Mouse (Mus musculus) MEL (cell line): ENCODE measurements around the gene Hlcs. TPM values are rescaled to one million over a fixed set of nuclear protein-coding genes. Genes with fewer than 3 reads are reported as not detected.

ENCODE experiments used
- DNase-seq: peaks from one replicate; pipeline ENCODE4 v3.0.0; 2011; ENCODE audit warnings: low read depth, low spot score
- H3K27ac ChIP-seq: 2 replicates; pipeline ENCODE4 v1.5.1; 2012; ENCODE audit warnings: low read depth, mild to moderate bottlenecking, control low read depth, low read length, moderate library complexity; ENCODE audit not compliant: control insufficient read depth
- H3K27me3 ChIP-seq, 2 experiments: fragments of 150-350 bp in 1 of 2; sonication (generic) in 1 of 2; 2 replicates each; pipeline ENCODE4 v1.6.1; 2012; ENCODE audit warnings: low read length in 2 of 2, mild to moderate bottlenecking in 2 of 2, improper control_type of control experiment in 1 of 2, moderate library complexity in 1 of 2; ENCODE audit not compliant: insufficient read depth in 2 of 2, control insufficient read depth in 1 of 2
- H3K36me3 ChIP-seq, 2 experiments: 2 replicates each; pipeline ENCODE4 v1.6.1; 2012 to 2014; ENCODE audit warnings: low read length in 2 of 2, improper control_type of control experiment in 1 of 2, inconsistent platforms in 1 of 2, mild to moderate bottlenecking in 1 of 2; ENCODE audit not compliant: insufficient read depth in 2 of 2, control insufficient read depth in 1 of 2
- H3K4me1 ChIP-seq, 2 experiments: fragments of 150-350 bp in 1 of 2; sonication (generic) in 1 of 2; 2 replicates each; pipeline ENCODE4 v1.6.1; 2012; ENCODE audit warnings: low read length in 2 of 2, improper control_type of control experiment in 1 of 2, mild to moderate bottlenecking in 1 of 2; ENCODE audit not compliant: insufficient read depth in 2 of 2, control insufficient read depth in 1 of 2
- H3K4me3 ChIP-seq, 2 experiments: fragments of 150-350 bp in 1 of 2; sonication (generic) in 1 of 2; 2 replicates each; pipeline ENCODE4 v1.5.1; 2012; ENCODE audit warnings: low read depth in 2 of 2, low read length in 2 of 2, mild to moderate bottlenecking in 2 of 2, moderate library complexity in 2 of 2, control low read depth in 1 of 2, improper control_type of control experiment in 1 of 2; ENCODE audit not compliant: control insufficient read depth in 1 of 2, insufficient read depth in 1 of 2
- H3K79me2 ChIP-seq: 2 replicates; pipeline ENCODE4 v1.6.1; 2012; ENCODE audit warnings: mild to moderate bottlenecking, low read length, moderate library complexity; ENCODE audit not compliant: control insufficient read depth, poor library complexity, insufficient read depth
- H3K9ac ChIP-seq: 2 replicates; pipeline ENCODE4 v1.6.1; 2012; ENCODE audit warnings: low read depth, mild to moderate bottlenecking, control low read depth, low read length, moderate library complexity; ENCODE audit not compliant: control insufficient read depth, poor library complexity, severe bottlenecking
- H3K9me3 ChIP-seq: fragments of 150-350 bp; sonication (generic); replicated peaks from 2 replicates; pipeline ENCODE4 v1.6.1; 2012; ENCODE audit warnings: mild to moderate bottlenecking, low read length, improper control_type of control experiment, moderate library complexity; ENCODE audit not compliant: insufficient read depth
- CTCF ChIP-seq, 3 experiments: IDR thresholded peaks in 2 of 3; conservative IDR thresholded peaks in 1 of 3; 2 replicates each; pipeline ENCODE4 v1.5.1; 2011 to 2012; ENCODE audit warnings: low read length in 3 of 3, low read depth in 2 of 3, mild to moderate bottlenecking in 2 of 3, improper control_type of control experiment in 1 of 3, inconsistent platforms in 1 of 3, mixed read lengths in 1 of 3, moderate library complexity in 1 of 3; ENCODE audit not compliant: control insufficient read depth in 1 of 3, insufficient read depth in 1 of 3, poor library complexity in 1 of 3, severe bottlenecking in 1 of 3
- EP300 ChIP-seq, 2 experiments: IDR thresholded peaks; 2 replicates each; pipeline ENCODE4 v1.6.1; 2011; ENCODE audit warnings: improper control_type of control experiment in 2 of 2, low read length in 2 of 2, low read depth in 1 of 2, mild to moderate bottlenecking in 1 of 2
- GATA1 ChIP-seq: IDR thresholded peaks from 2 replicates; pipeline ENCODE4 v1.6.1; 2011; ENCODE audit warnings: low read depth, low read length, improper control_type of control experiment
- JUND ChIP-seq: IDR thresholded peaks from 2 replicates; pipeline ENCODE4 v1.6.1; 2011; ENCODE audit warnings: low read depth, mild to moderate bottlenecking, improper control_type of control experiment, low read length
- KAT2A ChIP-seq: conservative IDR thresholded peaks from 2 replicates; pipeline ENCODE4 v1.6.1; 2012; ENCODE audit warnings: low read depth, low read length, improper control_type of control experiment, inconsistent platforms
- MAX ChIP-seq: IDR thresholded peaks from 2 replicates; pipeline ENCODE4 v1.6.1; 2011; ENCODE audit warnings: low read length, improper control_type of control experiment
- MXI1 ChIP-seq: IDR thresholded peaks from 2 replicates; pipeline ENCODE4 v1.6.1; 2011; ENCODE audit warnings: mild to moderate bottlenecking, low read depth, low read length, improper control_type of control experiment
- MYB ChIP-seq: IDR thresholded peaks from 2 replicates; pipeline ENCODE4 v1.6.1; 2011; ENCODE audit warnings: mild to moderate bottlenecking, low read depth, low read length, improper control_type of control experiment
- MYC ChIP-seq: IDR thresholded peaks from 2 replicates; pipeline ENCODE4 v1.6.1; 2011; ENCODE audit warnings: low read depth, mild to moderate bottlenecking, low read length, improper control_type of control experiment, moderate library complexity
- NELFE ChIP-seq: IDR thresholded peaks from 2 replicates; pipeline ENCODE4 v1.6.1; 2011; ENCODE audit warnings: low read depth, low read length, improper control_type of control experiment
- NRF1 ChIP-seq: IDR thresholded peaks from 2 replicates; pipeline ENCODE4 v1.6.1; 2014; ENCODE audit warnings: low read depth, mild to moderate bottlenecking, inconsistent platforms, low read length, improper control_type of control experiment, moderate library complexity; ENCODE audit not compliant: poor library complexity, insufficient read depth, severe bottlenecking
- POLR2A ChIP-seq, 2 experiments: IDR thresholded peaks; 2 replicates each; pipeline ENCODE4 v1.6.1; 2011 to 2012; ENCODE audit warnings: low read length in 2 of 2, mild to moderate bottlenecking in 2 of 2, control low read depth in 1 of 2, improper control_type of control experiment in 1 of 2, low read depth in 1 of 2, moderate library complexity in 1 of 2; ENCODE audit not compliant: control insufficient read depth in 1 of 2, insufficient read depth in 1 of 2, poor library complexity in 1 of 2
- USF1 ChIP-seq: IDR thresholded peaks from 2 replicates; pipeline ENCODE4 v1.6.1; 2014; ENCODE audit warnings: low read depth, mild to moderate bottlenecking, inconsistent platforms, low read length, improper control_type of control experiment, moderate library complexity
- ZNF384 ChIP-seq: IDR thresholded peaks from 2 replicates; pipeline ENCODE4 v1.6.1; 2012; ENCODE audit warnings: low read depth, mild to moderate bottlenecking, inconsistent platforms, low read length, improper control_type of control experiment
- polyA plus RNA-seq, 2 experiments: library from polyadenylated mRNA; stranded (reverse) in 1 of 2; unstranded in 1 of 2; fragments of >175 nt in 1 of 2; fragments of >200 nt in 1 of 2; gene quantifications; 2 replicates each; pipeline versions ENCODE4 v1.2.1 to v1.2.4; 2012; ENCODE audit warnings: low replicate concordance in 2 of 2, low read depth in 1 of 2; ENCODE audit not compliant: insufficient read length in 2 of 2, insufficient read depth in 1 of 2, missing spikeins in 1 of 2
- total RNA-seq: library from RNA; depleted of rRNA; stranded (reverse); fragments of 300-350 nt; gene quantifications from 2 replicates; pipeline ENCODE4 v1.2.3, GENCODE M21; 2012

Hlcs gene
- total and polyA plus RNA-seq, 3 experiments, result 3.3 to 6.4 TPM; not detected in 1

GRCm38 (mm10) chr16:94088819-94089692, 224.3 kb downstream of the Hlcs start:
- H3K79me2 ChIP-seq, result no peaks in the 10 kb centered on the region
- no peak overlapping the region for H3K27ac ChIP-seq
- DNase-seq, result no peak
- H3K27me3 ChIP-seq, result no peaks in the 10 kb centered on the region; a peak in 1 of 4 replicates
- TF ChIP-seq NELFE, result no peak
- TF ChIP-seq NRF1, result no peak
- TF ChIP-seq EP300 (IDR thresholded peaks at IDR 0.05; ENCODE audit: low read depth in 1 of 2, low read length in 2 of 2), result no peak
- TF ChIP-seq MYB, result no peak
- TF ChIP-seq JUND, result no peak
- TF ChIP-seq, all 39 proteins: peak for 0
- Histone ChIP-seq H3K9ac (no peak overlapping the region), H3K9me3 (no peaks in the 10 kb centered on the region), H3K4me1 (no peaks in the 10 kb centered on the region), H3K4me3 (no peak overlapping the region), H3K36me3 (no peaks in the 10 kb centered on the region)

DNA sequence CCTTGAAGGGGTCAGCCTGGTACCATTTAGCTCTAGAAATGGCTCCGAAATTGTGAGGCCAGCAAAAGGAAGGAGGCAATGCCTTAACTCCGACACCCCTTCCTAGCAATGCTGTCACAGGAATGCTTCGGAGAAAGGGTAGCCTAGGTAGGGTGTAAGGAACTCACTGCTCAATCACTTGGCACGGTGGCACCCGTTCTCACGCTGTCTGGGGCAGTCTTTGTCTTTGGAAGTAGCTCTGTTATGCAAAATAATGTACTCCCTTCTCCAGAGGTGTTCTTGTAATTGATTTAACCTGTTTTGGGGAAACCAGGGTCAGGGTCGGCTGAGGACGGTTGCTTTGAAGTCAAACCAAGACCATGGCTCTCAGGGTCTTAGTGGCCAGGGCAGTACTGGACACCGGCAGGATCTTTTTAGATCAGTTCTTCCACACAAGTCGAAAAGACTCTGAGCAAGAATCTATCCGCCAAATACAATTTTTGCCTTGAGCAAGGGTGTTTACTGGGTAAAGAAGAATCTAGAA, 225.1 kb downstream of the Hlcs start:
- H3K27ac ChIP-seq, result no peak overlapping the region
- H3K36me3 ChIP-seq, result no peaks in the 10 kb centered on the region
- no peaks in the 10 kb centered on the region; a peak in 1 of 4 replicates for H3K27me3 ChIP-seq
- no peaks in the 10 kb centered on the region for H3K79me2 ChIP-seq
- no peak for DNase-seq
- no peaks in the 10 kb centered on the region for H3K9me3 ChIP-seq
- no peak for TF ChIP-seq MAX
- TF ChIP-seq CTCF (IDR thresholded peaks at IDR 0.05 in 2 of 3, conservative IDR thresholded peaks at IDR 0.05 in 1 of 3; ENCODE audit: control insufficient read depth in 1 of 3, insufficient read depth in 1 of 3, low read depth in 2 of 3, low read length in 3 of 3, poor library complexity in 1 of 3, severe bottlenecking in 1 of 3), result no peak
- no peak for TF ChIP-seq MXI1
- no peak for TF ChIP-seq KAT2A
- no peak overlapping the region for H3K4me3 ChIP-seq
- no peak overlapping the region for H3K9ac ChIP-seq
- no peaks in the 10 kb centered on the region for H3K4me1 ChIP-seq

DNA sequence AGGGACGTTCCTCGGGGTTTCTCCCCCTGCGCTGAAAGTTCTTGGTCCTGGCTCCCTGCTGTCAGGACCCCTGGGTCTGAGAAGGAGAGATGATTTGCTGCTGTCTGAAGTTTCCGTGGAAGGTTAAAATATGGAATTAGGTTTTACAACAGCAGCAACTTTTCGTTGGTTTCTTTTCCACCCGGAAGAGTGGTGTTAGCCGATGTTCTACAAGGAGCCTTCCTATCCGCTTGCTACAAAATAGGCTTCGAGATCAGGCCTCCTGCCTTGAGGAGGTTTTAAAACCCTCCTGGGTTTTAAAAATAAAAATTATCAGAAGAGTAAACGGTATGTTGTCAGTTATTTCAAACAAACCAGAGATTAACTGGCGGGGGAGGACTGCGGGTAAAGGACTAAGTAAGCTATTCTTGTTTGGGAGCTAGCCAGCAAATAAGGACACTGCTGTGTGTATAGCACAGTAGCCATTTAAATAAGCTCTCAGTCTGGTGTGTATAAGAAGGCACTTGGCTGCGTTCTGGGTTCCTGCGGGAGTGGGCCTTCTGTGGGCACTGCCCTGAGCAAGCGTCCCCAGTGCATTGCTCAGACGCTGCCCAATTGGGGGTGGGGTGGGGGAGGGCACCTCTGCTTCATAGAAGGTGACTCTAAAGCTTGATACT, 225.7 kb downstream of the Hlcs start:
- H3K27me3 ChIP-seq, result no peaks in the 10 kb centered on the region; a peak in 1 of 4 replicates
- no peak for DNase-seq
- H3K79me2 ChIP-seq, result no peaks in the 10 kb centered on the region
- no peak overlapping the region for H3K9ac ChIP-seq
- no peaks in the 10 kb centered on the region for H3K36me3 ChIP-seq
- H3K4me1 ChIP-seq, result no peaks in the 10 kb centered on the region
- H3K27ac ChIP-seq, result no peak overlapping the region
- TF ChIP-seq MYC (no peak), KAT2A (no peak), POLR2A (IDR thresholded peaks at IDR 0.05; ENCODE audit: control insufficient read depth in 1 of 2, insufficient read depth in 1 of 2, low read depth in 1 of 2, low read length in 2 of 2, poor library complexity in 1 of 2) (no peak), ZNF384 (no peak), MAX (no peak), GATA1 (no peak), USF1 (no peak)
- TF ChIP-seq, all 39 proteins: peak for 0
- Histone ChIP-seq H3K9me3 (no peaks in the 10 kb centered on the region), H3K4me3 (no peak overlapping the region)
